Mouse (Mus musculus) heart, adult 8-10 months (tissue): Measurements from ENCODE around the gene Myrfl. TPM values are rescaled to one million over a fixed set of nuclear protein-coding genes. Genes with fewer than 3 reads are reported as not detected.

Experiments
- DNase-seq: peaks from one replicate; pipeline ENCODE4 v3.0.0; 2022; ENCODE audit warnings: low spot score
- total RNA-seq, 4 experiments: library from RNA; stranded (reverse); gene quantifications; 2 replicates each; pipeline ENCODE4 v1.2.4; 2022

The Myrfl gene
- 1 to 10 TPM in 3 of 4 experiments, under 1 TPM in 1; 0.50 to 2.0 (median 1.2) TPM for total RNA-seq

- DNase-seq = no peak
These were observed at the start of gene Myrfl for GRCm38 (mm10) chr10:116896336-116897177. Gene Myrfl, minus strand, starts transcription at chr10:116896919.

DNA sequence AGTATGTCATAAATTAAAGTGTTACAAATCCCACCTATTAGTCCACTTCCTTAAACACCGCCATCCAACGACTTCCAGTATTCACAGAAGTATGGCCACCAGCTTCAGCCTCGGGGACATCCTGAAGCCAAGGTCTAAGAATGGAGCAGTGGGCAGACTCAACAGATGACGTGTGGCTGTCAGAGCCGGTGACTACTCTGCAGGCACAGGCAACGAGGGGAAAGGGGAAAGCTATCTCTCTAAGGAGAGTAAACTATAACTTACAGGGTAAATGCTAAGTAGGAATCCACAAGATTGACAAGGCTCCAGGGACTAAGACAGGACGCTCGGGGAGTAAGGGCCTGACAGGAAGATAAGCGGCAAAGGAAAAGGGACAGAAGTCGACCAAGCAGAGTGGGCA, 48.2 kb upstream of the Myrfl start:
- DNase-seq = no peak

- DNase-seq = no peak
These were observed 47.4 kb upstream of the Myrfl start for GRCm38 (mm10) chr10:116944144-116944543.

GRCm38 (mm10) chr10:116943025-116943424, 46.3 kb upstream of the Myrfl start:
- DNase-seq = no peak

DNA sequence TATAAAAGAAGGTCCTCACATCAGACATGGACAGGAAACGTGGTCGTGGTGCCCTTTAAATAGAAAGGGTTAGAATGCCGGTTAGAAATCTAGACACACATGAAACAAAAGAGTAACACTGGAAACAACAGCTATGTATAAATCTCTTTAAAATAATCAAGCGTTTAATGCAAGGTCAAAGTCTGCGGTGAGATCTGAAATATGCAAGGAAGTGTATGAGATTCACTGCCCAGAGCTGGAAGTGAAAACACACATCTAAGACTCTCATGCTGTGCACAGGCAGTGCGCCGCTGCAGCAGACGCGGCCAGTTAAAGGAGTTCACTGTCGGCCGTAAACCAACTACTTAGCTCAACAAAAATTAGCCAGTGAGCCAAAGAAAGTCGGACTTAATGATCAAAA, 38.3 kb upstream of the Myrfl start:
- DNase-seq = no peak

- no peak for DNase-seq
These were observed 37.1 kb upstream of the Myrfl start for GRCm38 (mm10) chr10:116933794-116934193.

GRCm38 (mm10) chr10:116932418-116932817, 35.7 kb upstream of the Myrfl start:
- no peak for DNase-seq

- no peak for DNase-seq
These were observed 34.9 kb upstream of the Myrfl start for GRCm38 (mm10) chr10:116931497-116932179.

DNA sequence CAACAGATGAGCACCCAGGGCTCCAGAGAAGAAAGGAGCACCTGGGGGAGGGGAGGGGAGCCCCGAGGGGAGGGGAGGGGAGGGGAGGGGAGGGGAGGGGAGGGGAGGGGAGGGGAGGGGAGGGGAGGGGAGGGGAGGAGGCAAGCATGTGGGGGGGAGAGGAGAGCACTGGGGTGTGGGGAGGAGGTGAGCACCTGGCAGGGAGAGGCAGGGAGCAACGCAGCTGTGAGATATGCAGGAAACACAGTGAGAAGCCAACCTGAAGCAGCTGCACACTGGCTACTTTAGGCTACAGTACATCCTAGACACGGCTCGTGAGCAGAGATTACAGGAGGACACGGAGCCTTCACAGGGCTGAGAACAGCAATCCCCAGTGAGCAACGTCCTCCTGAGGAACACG, 34.2 kb upstream of the Myrfl start:
- DNase-seq = no peak

DNA sequence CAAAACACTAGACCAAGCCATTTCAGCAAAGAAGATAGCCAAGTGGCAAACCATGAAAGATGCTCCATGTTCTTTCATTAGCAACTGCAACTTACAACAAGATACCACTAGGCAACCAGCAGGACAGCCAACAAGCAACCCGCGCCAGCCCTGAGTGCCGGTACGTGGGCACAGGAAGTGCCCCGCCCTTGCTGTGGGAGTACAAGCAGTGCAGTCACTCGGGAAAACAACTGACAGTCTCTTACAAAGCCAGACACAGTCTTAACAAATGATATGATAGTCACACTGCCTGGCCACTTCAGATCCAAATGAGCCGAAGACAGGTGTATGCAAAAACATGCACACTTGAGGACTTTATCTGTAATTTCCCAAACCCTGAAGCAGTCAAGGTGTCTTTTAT, 33.8 kb upstream of the Myrfl start:
- no peak for DNase-seq

- DNase-seq = no peak
These were observed 32.1 kb upstream of the Myrfl start for GRCm38 (mm10) chr10:116928826-116929225.

GRCm38 (mm10) chr10:116926428-116927113, 29.9 kb upstream of the Myrfl start:
- no peak for DNase-seq

GRCm38 (mm10) chr10:116923651-116924495, 27.2 kb upstream of the Myrfl start:
- DNase-seq = no peak

DNA sequence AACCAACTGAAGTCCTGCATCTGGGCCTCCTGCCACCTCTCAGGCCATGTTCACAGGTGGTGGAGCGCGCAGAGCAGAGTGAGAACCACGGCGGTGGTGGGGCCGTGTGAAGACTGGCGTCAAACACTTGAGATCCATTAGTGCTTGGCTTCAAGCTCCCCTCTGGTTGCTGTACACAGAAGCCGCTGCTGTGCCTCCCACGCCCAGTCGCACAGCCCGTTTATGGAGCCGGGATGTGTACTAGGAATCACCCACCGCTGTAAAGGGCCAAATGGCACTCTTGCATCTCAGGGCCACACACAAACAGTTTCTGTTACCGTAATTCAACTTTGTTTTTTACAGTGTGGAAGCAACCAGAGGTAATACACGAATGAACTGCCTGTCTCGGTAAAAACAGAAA, 25.4 kb upstream of the Myrfl start:
- no peak for DNase-seq

GRCm38 (mm10) chr10:116921416-116921815, 24.7 kb upstream of the Myrfl start:
- DNase-seq = no peak

- DNase-seq = no peak
These were observed 23.9 kb upstream of the Myrfl start for GRCm38 (mm10) chr10:116920641-116921040.

DNA sequence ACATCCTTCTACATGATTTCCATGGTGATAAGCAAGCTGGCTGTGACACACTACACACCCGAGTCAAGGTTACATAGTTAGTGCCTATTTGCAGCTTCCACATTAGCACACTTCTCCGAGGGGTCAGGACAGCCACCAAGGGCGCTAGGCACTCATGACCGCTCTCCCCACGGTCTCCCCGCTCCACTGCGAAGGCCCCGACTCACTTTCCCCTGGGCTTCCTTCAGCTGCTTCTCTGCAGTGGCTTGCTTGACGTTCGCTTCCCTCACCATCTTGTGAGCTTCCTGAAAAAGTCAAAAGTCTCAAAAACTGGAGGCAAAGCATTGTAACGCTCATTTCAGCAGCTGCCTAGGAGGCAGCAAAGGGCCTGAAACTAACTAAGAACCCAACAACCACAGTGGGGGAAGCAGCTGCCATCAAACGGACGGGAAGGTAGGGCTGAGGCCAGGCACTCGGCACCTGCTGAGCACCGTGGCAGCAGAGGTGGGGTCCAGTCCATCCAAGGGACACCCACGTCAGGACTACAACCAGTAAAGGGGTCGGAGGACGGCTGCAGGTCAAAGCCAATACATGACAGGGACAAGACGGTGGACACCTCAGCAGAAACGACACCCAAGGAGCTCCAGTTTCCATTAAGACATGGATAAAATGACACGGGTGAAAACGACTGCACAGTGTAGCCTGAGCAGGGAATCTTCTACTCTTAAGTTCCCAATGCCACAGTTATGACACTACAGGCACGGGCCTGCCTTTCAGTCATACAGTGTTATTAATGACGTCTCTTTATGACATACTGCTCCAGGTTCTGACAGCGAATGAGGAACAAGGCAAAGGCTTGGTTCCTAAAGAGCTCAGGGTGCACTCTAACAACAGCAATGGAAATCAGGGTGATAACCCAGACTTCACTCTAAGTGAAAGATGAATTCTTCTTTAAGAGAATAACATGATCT, 22.9 kb upstream of the Myrfl start:
- no peak for DNase-seq

DNA sequence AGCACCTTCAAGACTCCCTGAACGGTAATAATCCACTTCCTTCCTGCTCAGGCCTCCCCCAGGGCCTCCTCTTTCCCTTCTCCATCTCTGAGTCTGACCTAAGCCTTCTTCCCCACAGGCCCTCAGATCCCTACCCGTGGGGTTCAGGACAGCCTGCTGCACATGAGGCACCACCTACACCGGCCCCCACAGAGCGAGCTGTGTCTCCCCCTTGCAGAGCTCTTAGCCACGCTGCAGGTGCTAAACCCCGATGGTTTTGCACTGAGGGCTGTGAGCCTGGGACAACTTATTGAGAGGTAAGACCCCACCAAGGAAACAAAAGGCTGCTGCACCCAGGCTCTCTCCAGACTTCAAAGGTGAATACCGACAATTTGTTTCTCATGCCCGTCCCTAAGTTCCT, 19.9 kb upstream of the Myrfl start:
- DNase-seq = no peak

DNA sequence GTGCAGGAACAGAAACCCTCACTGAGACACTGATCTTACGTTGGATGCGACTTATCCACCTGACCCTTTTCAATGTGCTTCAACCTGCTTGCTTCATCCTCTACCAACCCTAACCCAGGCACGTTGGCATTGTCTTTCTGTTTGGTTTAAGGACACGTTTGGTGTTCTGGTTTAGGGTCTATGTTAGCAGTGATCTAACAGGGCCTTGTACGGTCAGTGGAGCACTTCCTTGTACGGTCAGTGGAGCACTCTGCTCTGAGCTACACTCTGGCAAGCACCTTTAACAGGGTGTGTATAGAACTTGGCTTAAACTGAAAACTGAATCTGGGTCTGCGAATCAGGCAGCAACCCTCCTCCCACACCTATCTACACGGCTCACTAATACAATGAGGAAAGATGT, 18.6 kb upstream of the Myrfl start:
- DNase-seq = no peak

- no peak for DNase-seq
These were observed 17.9 kb upstream of the Myrfl start for GRCm38 (mm10) chr10:116914586-116914985.
